Mouse (Mus musculus) liver, adult 2 months (tissue): ENCODE data around the gene Coro1c.

Source experiments
- CTCF ChIP-seq: fragments of 200-500 bp; IDR thresholded peaks from 2 replicates; pipeline ENCODE4 v1.5.1; 2011; ENCODE audit warnings: low read depth, low read length, control low read depth
- POLR2A ChIP-seq: fragments of 200-500 bp; IDR thresholded peaks from 2 replicates; pipeline ENCODE4 v1.6.1; 2011; ENCODE audit warnings: low read length, control low read depth; ENCODE audit not compliant: insufficient read depth; ENCODE audit errors: extremely low read depth

DNA sequence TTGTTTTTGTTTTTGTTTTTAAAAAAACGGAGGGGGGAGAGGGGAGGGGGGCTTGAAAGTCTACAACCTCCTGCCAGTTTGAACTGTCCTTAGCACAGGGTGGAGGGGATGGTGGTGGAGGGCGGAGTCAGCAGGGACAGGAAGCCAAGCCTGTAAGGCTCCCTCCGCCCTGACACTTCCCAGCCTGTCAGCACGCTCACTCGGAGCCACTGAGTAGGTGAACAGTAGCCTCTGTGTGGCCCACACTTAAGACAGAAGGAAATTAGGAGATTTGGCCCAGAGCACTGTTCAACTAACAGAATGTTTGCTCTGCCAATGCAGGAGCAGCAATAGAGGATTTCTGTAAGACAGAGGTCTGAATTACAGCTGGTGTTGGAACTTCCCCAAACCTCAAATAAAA is 49.6 kb downstream of the Coro1c start:
- TF ChIP-seq POLR2A (no peak), CTCF (no peak)
